Mouse (Mus musculus) midbrain, embryonic 16.5 days (tissue): Measurements from ENCODE around the gene Ip6k2. TPM values are rescaled to one million over a fixed set of nuclear protein-coding genes. Genes with fewer than 3 reads are reported as not detected.

Experiments used
- ATAC-seq: fragments of 200-750 bp; cut with Nextera tagmentation; 2 replicates; pipeline ENCODE4 v1.8.0; 2017; ENCODE audit warnings: moderate TSS enrichment
- H3K27ac ChIP-seq: fragments of 300-500 bp; sonication (generic); 2 replicates; pipeline ENCODE4 v1.5.1; 2014; ENCODE audit warnings: mild to moderate bottlenecking, low read length, mixed read lengths
- H3K27me3 ChIP-seq: fragments of 300-500 bp; sonication (generic); 2 replicates; pipeline ENCODE4 v1.6.1; 2014; ENCODE audit warnings: low read depth, low read length, mixed read lengths; ENCODE audit not compliant: control insufficient read depth, insufficient read depth
- H3K36me3 ChIP-seq: fragments of 300-500 bp; sonication (generic); 2 replicates; pipeline ENCODE4 v1.6.1; 2014; ENCODE audit warnings: mild to moderate bottlenecking, low read length, moderate library complexity, mixed read lengths; ENCODE audit not compliant: control insufficient read depth, insufficient read depth
- H3K4me1 ChIP-seq: fragments of 300-500 bp; sonication (generic); 2 replicates; pipeline ENCODE4 v1.6.1; 2014; ENCODE audit warnings: mild to moderate bottlenecking, low read length, mixed read lengths; ENCODE audit not compliant: control insufficient read depth, insufficient read depth
- H3K4me2 ChIP-seq: fragments of 300-500 bp; sonication (generic); 2 replicates; pipeline ENCODE4 v1.6.1; 2014; ENCODE audit warnings: mild to moderate bottlenecking, low read length, mixed read lengths
- H3K4me3 ChIP-seq: fragments of 300-500 bp; sonication (generic); 2 replicates; pipeline ENCODE4 v1.5.1; 2014; ENCODE audit warnings: low read depth, mild to moderate bottlenecking, low read length, moderate library complexity, mixed read lengths
- H3K9ac ChIP-seq: fragments of 300-500 bp; sonication (generic); 2 replicates; pipeline ENCODE4 v1.6.1; 2014; ENCODE audit warnings: low read depth, low read length, mixed read lengths
- H3K9me3 ChIP-seq: fragments of 300-500 bp; sonication (generic); replicated peaks from 2 replicates; pipeline ENCODE4 v1.6.1; 2014; ENCODE audit warnings: mild to moderate bottlenecking, low read length, mixed read lengths; ENCODE audit not compliant: control insufficient read depth, poor library complexity, severe bottlenecking
- WGBS: fragments of 180-500 bp; shearing (Covaris S2); extraction: QIAGEN DNeasy Blood & Tissue Kit; methylation state at CpG from one replicate; pipeline ENCODE4 v1.1.7; 2014; 5-methylcytosine and 5-hydroxymethylcytosine counted together
- polyA plus RNA-seq: library from polyadenylated mRNA; unstranded; fragments of >200 nt; fragmentation: Nextera tagmentation; extraction: Ambion mirVana; gene quantifications from 2 replicates; pipeline ENCODE4 v1.2.1, GENCODE M21; 2015

Gene Ip6k2
- polyA plus RNA-seq, 1 experiment from 2014 or later: 222 TPM

- 84% methylated on average over 1 of the region's 1 CpGs for WGBS
- H3K4me2 ChIP-seq: no peak overlapping the region
- H3K27ac ChIP-seq: no peak overlapping the region
- H3K4me3 ChIP-seq: no peak overlapping the region
- no peaks in the 10 kb centered on the region for H3K9me3 ChIP-seq
- H3K9ac ChIP-seq: no peak overlapping the region
- peaks cover 87% of the 10 kb centered on the region for H3K4me1 ChIP-seq
- ATAC-seq: no peak
- peaks cover 8% of the 10 kb centered on the region for H3K36me3 ChIP-seq
- no peaks in the 10 kb centered on the region for H3K27me3 ChIP-seq
Observed at GRCm38 (mm10) chr9:108792307-108792706, 8.7 kb downstream of the Ip6k2 start.

- no peak overlapping the region for H3K4me2 ChIP-seq
Observed at GRCm38 (mm10) chr9:108792730-108793129, 9.1 kb downstream of the Ip6k2 start.

GRCm38 (mm10) chr9:108795281-108795680 lies 11.7 kb downstream of the Ip6k2 start:
- Histone ChIP-seq H3K27me3 (no peaks in the 10 kb centered on the region), H3K4me3 (no peak overlapping the region), H3K27ac (no peak overlapping the region), H3K9ac (no peak overlapping the region), H3K4me1 (peaks cover 60% of the 10 kb centered on the region), H3K9me3 (no peaks in the 10 kb centered on the region), H3K36me3 (peaks cover 27% of the 10 kb centered on the region), H3K4me2 (no peak overlapping the region)
- WGBS: 68% methylated on average over 2 of the region's 2 CpGs
- ATAC-seq: no peak

More at GRCm38 (mm10) chr9:108792730-108793129, 9.1 kb downstream of the Ip6k2 start:
- Histone ChIP-seq H3K4me3 (no peak overlapping the region), H3K9me3 (no peaks in the 10 kb centered on the region), H3K27ac (no peak overlapping the region), H3K36me3 (peaks cover 10% of the 10 kb centered on the region), H3K9ac (no peak overlapping the region), H3K4me1 (peaks cover 82% of the 10 kb centered on the region), H3K27me3 (no peaks in the 10 kb centered on the region)
- WGBS: 46% methylated on average over 3 of the region's 3 CpGs
- ATAC-seq: no peak

GRCm38 (mm10) chr9:108795762-108796161 lies 12.2 kb downstream of the Ip6k2 start:
- H3K4me3 ChIP-seq: no peak overlapping the region
- no peak overlapping the region for H3K27ac ChIP-seq
- WGBS: 38% methylated on average over 11 of the region's 11 CpGs
- H3K9ac ChIP-seq: no peak overlapping the region
- no peaks in the 10 kb centered on the region for H3K9me3 ChIP-seq
- no peak overlapping the region for H3K4me2 ChIP-seq
- peaks cover 27% of the 10 kb centered on the region for H3K36me3 ChIP-seq
- H3K27me3 ChIP-seq: no peaks in the 10 kb centered on the region
- no peak for ATAC-seq
- H3K4me1 ChIP-seq: peaks cover 56% of the 10 kb centered on the region

- H3K4me1 ChIP-seq: peaks cover 50% of the 10 kb centered on the region
- no peaks in the 10 kb centered on the region for H3K27me3 ChIP-seq
- H3K4me3 ChIP-seq: no peak overlapping the region
- no peak overlapping the region for H3K27ac ChIP-seq
- H3K36me3 ChIP-seq: peaks cover 31% of the 10 kb centered on the region
- H3K9me3 ChIP-seq: no peaks in the 10 kb centered on the region
- no peak overlapping the region for H3K4me2 ChIP-seq
- H3K9ac ChIP-seq: no peak overlapping the region
- no peak for ATAC-seq
- WGBS: 52% methylated on average over 4 of the region's 4 CpGs
Observed at GRCm38 (mm10) chr9:108796351-108796981, 12.9 kb downstream of the Ip6k2 start.

- no peaks in the 10 kb centered on the region for H3K9me3 ChIP-seq
- H3K4me3 ChIP-seq: no peak overlapping the region
- no peak overlapping the region for H3K4me2 ChIP-seq
- no peak for ATAC-seq
- WGBS: 90% methylated on average over 7 of the region's 7 CpGs
- peaks cover 40% of the 10 kb centered on the region for H3K4me1 ChIP-seq
- H3K9ac ChIP-seq: no peak overlapping the region
- peaks cover 35% of the 10 kb centered on the region for H3K36me3 ChIP-seq
- no peaks in the 10 kb centered on the region for H3K27me3 ChIP-seq
- H3K27ac ChIP-seq: no peak overlapping the region
Observed at GRCm38 (mm10) chr9:108797477-108797876, 13.9 kb downstream of the Ip6k2 start.

GRCm38 (mm10) chr9:108798508-108799075 lies 15.0 kb downstream of the Ip6k2 start:
- Histone ChIP-seq H3K36me3 (peaks cover 36% of the 10 kb centered on the region), H3K4me1 (peaks cover 29% of the 10 kb centered on the region), H3K27me3 (no peaks in the 10 kb centered on the region), H3K4me2 (no peak overlapping the region), H3K27ac (no peak overlapping the region), H3K4me3 (no peak overlapping the region), H3K9ac (no peak overlapping the region), H3K9me3 (no peaks in the 10 kb centered on the region)
- 87% methylated on average over 5 of the region's 5 CpGs for WGBS
- no peak for ATAC-seq

GRCm38 (mm10) chr9:108799564-108799963 lies 16.0 kb downstream of the Ip6k2 start:
- H3K4me2 ChIP-seq: no peak overlapping the region
- H3K36me3 ChIP-seq: peaks cover 43% of the 10 kb centered on the region
- ATAC-seq: no peak
- H3K4me3 ChIP-seq: no peak overlapping the region
- H3K4me1 ChIP-seq: peaks cover 20% of the 10 kb centered on the region
- no peaks in the 10 kb centered on the region for H3K9me3 ChIP-seq
- no peaks in the 10 kb centered on the region for H3K27me3 ChIP-seq
- no peak overlapping the region for H3K9ac ChIP-seq
- H3K27ac ChIP-seq: no peak overlapping the region
- WGBS: 89% methylated on average over 3 of the region's 3 CpGs

GRCm38 (mm10) chr9:108805768-108806167 lies 22.2 kb downstream of the Ip6k2 start:
- Histone ChIP-seq H3K36me3 (peaks cover 36% of the 10 kb centered on the region), H3K9ac (0 out of 2 replicates have a peak overlapping the region, but pooled peaks have one; percentile 4), H3K27me3 (no peaks in the 10 kb centered on the region), H3K9me3 (no peaks in the 10 kb centered on the region), H3K4me2 (no peak overlapping the region), H3K4me1 (peaks cover 16% of the 10 kb centered on the region), H3K27ac (no peak overlapping the region), H3K4me3 (no peak overlapping the region)
- 81% methylated on average over 8 of the region's 8 CpGs for WGBS
- no peak for ATAC-seq
